Mouse (Mus musculus): Measurements from ENCODE around the gene Olfr510.
"Not testable (repeated sequence)": the region's sequence is repeated elsewhere in the genome, so short reads cannot be mapped to it uniquely, and the experiment has no call there.

Gene Olfr510

DNA sequence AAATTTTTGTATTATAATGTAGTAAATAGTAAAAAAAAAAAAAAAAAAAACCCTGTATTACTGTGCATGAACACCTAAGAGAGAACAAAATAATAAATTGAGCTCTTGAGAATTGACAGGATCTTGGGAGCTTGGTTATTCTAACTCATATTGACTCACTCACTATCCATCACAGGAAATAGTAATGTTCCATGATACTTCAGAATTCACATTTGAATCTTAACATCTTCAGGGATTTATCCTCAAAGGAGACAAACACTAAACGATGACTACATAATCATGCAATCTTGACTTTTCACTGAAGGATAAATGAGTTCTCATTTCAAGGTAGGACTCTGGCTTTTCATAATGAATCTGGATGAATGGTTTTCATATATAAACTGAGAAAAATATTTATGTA lies at the start of gene Olfr510:
Gene Olfr510 (plus strand): TSS at position 301 of the 400 bp plus-strand sequence.
- no peak for DNase-seq (ENCODE audit: low spot score)

GRCm38 (mm10) chr7:108616781-108617180 lies 49.4 kb upstream of the Olfr510 start:
- not testable (repeated sequence) for DNase-seq (ENCODE audit: low spot score)

DNA sequence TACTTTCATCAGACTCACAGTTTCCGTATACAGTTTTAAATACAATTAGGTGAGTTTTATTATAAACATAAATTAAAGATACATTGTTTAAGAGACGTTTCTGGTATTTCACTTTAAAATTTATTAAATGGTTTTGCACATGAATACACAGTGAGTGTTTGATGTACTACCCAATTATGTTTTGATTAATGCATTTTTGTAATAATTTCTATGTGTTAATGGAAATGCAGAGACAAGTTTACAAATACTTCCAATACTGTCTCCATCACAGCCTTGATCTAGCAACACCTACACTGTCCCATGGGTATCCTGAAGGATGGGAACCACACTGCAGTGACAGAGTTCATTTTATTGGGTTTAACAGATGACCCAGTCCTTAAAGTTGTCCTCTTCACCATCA lies 44.7 kb upstream of the Olfr510 start, which contains the start of gene Olfr507:
Gene Olfr507 (plus strand): TSS at position 301 of the 400 bp plus-strand sequence.
- no peak for DNase-seq (ENCODE audit: low spot score)

GRCm38 (mm10) chr7:108629694-108630093 lies 36.5 kb upstream of the Olfr510 start, which contains the start of gene Olfr508:
Olfr508 (plus strand) TSS chr7:108629994.
- no peak for DNase-seq (ENCODE audit: low spot score)

DNA sequence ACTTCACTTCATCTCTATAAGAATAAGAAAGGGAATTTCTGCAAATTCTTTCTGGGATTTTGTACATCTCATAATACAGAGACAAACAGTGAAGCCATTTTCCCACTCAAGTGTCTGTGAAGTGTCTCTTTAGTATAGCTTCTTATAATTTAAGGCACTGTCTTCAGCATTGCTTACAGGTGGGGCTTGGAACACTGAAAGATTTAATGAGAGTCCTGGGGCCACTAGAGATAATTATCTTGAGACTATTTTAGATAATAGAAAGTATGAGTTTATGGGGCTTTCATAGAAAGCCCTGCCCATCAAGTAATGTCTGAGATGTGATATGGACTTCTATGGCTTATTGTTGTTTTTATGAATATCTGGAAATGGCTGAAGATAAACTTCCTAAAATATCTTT lies 14.4 kb upstream of the Olfr510 start, which contains the start of gene Olfr509:
Gene Olfr509 (minus strand): TSS at position 101 of the 400 bp plus-strand sequence.
- no peak for DNase-seq (ENCODE audit: low spot score)

GRCm38 (mm10) chr7:108662419-108662818 lies 3.8 kb upstream of the Olfr510 start:
- no peak for DNase-seq (ENCODE audit: low spot score)

- DNase-seq (ENCODE audit: low spot score): no peak
These were observed 4.8 kb downstream of the Olfr510 start for GRCm38 (mm10) chr7:108671058-108671457.

GRCm38 (mm10) chr7:108678886-108679285 lies 12.7 kb downstream of the Olfr510 start:
- no peak for DNase-seq (ENCODE audit: low spot score)

GRCm38 (mm10) chr7:108713020-108713419 lies 46.8 kb downstream of the Olfr510 start, which contains the start of gene Olfr512:
Olfr512 (plus strand) TSS chr7:108713320.
- DNase-seq (ENCODE audit: low spot score): no peak
